Mouse (Mus musculus): ENCODE data around the gene Itgb5. TPM values are rescaled to one million over a fixed set of nuclear protein-coding genes. Genes with fewer than 3 reads are reported as not detected.
A peak's percentile ranks its signal among the peaks of the same experiment; 100 is the strongest.

Gene Itgb5
- total and polyA plus RNA-seq, 3 experiments, result 0.27 to 0.58 TPM; not detected in 1

- TF ChIP-seq SIN3A (IDR thresholded peaks at IDR 0.05; ENCODE audit: low read length) (no peak), ZNF384 (IDR thresholded peaks at IDR 0.05; ENCODE audit: low read depth, low read length) (peak; percentile 83)
- Histone ChIP-seq H3K9me3 (replicated peaks; ENCODE audit: insufficient read depth, low read length) (no peaks in the 10 kb centered on the region), H3K79me2 (ENCODE audit: control insufficient read depth, insufficient read depth, low read length, poor library complexity) (no peaks in the 10 kb centered on the region), H3K4me1 (ENCODE audit: control insufficient read depth in 1 of 2, insufficient read depth in 2 of 2, low read length in 2 of 2) (no peaks in the 10 kb centered on the region), H3K27me3 (ENCODE audit: control insufficient read depth in 1 of 2, insufficient read depth in 2 of 2, low read length in 2 of 2) (peaks cover 2 to 7% of the 10 kb centered on the region in 2 experiments; a peak in 2 of 4 replicates), H3K4me3 (ENCODE audit: control insufficient read depth in 1 of 2, insufficient read depth in 1 of 2, low read depth in 2 of 2, low read length in 2 of 2) (no peak overlapping the region), H3K27ac (ENCODE audit: control insufficient read depth, low read depth, low read length) (no peak overlapping the region), H3K36me3 (ENCODE audit: control insufficient read depth in 1 of 2, insufficient read depth in 2 of 2, low read length in 2 of 2) (no peaks in the 10 kb centered on the region; a peak in 1 of 4 replicates), H3K9ac (ENCODE audit: control insufficient read depth, low read depth, low read length, poor library complexity, severe bottlenecking) (no peak overlapping the region)
- peak; percentile 43 for DNase-seq (ENCODE audit: low read depth, low spot score)
Measured at GRCm38 (mm10) chr16:33885021-33885471, 55.6 kb downstream of the Itgb5 start.

DNA sequence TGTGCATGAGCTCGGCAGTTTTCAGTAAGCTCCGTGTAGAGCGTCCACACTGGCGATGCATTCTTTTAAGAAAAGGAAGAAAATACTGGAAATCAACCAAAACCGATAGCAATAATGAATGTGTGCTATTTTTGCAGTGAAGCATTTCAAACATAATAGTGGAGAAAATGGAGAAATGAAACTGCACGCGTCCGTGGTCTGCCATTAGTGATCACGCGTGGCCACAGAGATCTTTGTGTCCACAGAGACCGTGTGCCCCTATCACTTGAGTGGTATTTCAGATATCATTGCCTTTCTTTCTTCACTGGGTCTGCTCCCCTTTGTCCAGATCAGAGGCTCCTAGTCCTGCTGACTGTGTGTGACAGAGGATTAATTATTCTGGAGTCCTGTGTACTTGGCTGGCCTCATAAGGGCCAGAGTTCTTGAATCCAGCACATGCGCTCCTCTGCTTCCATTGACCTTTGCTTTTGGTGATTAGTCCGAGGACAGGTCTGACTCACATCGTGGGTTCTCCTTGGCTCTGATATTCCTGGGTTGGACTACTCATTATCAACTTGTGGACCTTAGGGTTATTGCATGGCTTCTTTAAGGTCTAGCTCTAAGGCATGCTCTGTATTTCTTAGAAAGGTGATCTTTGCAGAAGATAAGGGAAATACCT, 56.3 kb downstream of the Itgb5 start:
- H3K4me3 ChIP-seq (ENCODE audit: control insufficient read depth in 1 of 2, insufficient read depth in 1 of 2, low read depth in 2 of 2, low read length in 2 of 2), result no peak overlapping the region
- H3K9me3 ChIP-seq (replicated peaks; ENCODE audit: insufficient read depth, low read length), result no peaks in the 10 kb centered on the region
- TF ChIP-seq SMC3 (IDR thresholded peaks at IDR 0.05; ENCODE audit: low read depth, low read length), result no peak
- TF ChIP-seq NRF1 (IDR thresholded peaks at IDR 0.05; ENCODE audit: insufficient read depth, low read depth, low read length, poor library complexity, severe bottlenecking), result no peak
- no peaks in the 10 kb centered on the region for H3K4me1 ChIP-seq (ENCODE audit: control insufficient read depth in 1 of 2, insufficient read depth in 2 of 2, low read length in 2 of 2)
- H3K79me2 ChIP-seq (ENCODE audit: control insufficient read depth, insufficient read depth, low read length, poor library complexity), result no peaks in the 10 kb centered on the region
- H3K27ac ChIP-seq (ENCODE audit: control insufficient read depth, low read depth, low read length), result no peak overlapping the region
- H3K9ac ChIP-seq (ENCODE audit: control insufficient read depth, low read depth, low read length, poor library complexity, severe bottlenecking), result no peak overlapping the region
- H3K27me3 ChIP-seq (ENCODE audit: control insufficient read depth in 1 of 2, insufficient read depth in 2 of 2, low read length in 2 of 2), result peaks cover 2 to 7% of the 10 kb centered on the region in 2 experiments; a peak in 1 of 4 replicates
- H3K36me3 ChIP-seq (ENCODE audit: control insufficient read depth in 1 of 2, insufficient read depth in 2 of 2, low read length in 2 of 2), result no peaks in the 10 kb centered on the region; a peak in 1 of 4 replicates
- no peak for DNase-seq (ENCODE audit: low read depth, low spot score)

GRCm38 (mm10) chr16:33886665-33887064, 57.2 kb downstream of the Itgb5 start:
- Histone ChIP-seq H3K27ac (ENCODE audit: control insufficient read depth, low read depth, low read length) (no peak overlapping the region), H3K79me2 (ENCODE audit: control insufficient read depth, insufficient read depth, low read length, poor library complexity) (no peaks in the 10 kb centered on the region), H3K27me3 (ENCODE audit: control insufficient read depth in 1 of 2, insufficient read depth in 2 of 2, low read length in 2 of 2) (peaks cover 2 to 7% of the 10 kb centered on the region in 2 experiments; a peak in 1 of 4 replicates), H3K4me1 (ENCODE audit: control insufficient read depth in 1 of 2, insufficient read depth in 2 of 2, low read length in 2 of 2) (peaks cover 0 to 5% of the 10 kb centered on the region in 2 experiments; a peak in 3 of 4 replicates), H3K9me3 (replicated peaks; ENCODE audit: insufficient read depth, low read length) (no peaks in the 10 kb centered on the region), H3K4me3 (ENCODE audit: control insufficient read depth in 1 of 2, insufficient read depth in 1 of 2, low read depth in 2 of 2, low read length in 2 of 2) (no peak overlapping the region), H3K36me3 (ENCODE audit: control insufficient read depth in 1 of 2, insufficient read depth in 2 of 2, low read length in 2 of 2) (peaks cover 0 to 4% of the 10 kb centered on the region in 2 experiments; a peak in 2 of 4 replicates), H3K9ac (ENCODE audit: control insufficient read depth, low read depth, low read length, poor library complexity, severe bottlenecking) (no peak overlapping the region)
- no peak for DNase-seq (ENCODE audit: low read depth, low spot score)
- TF ChIP-seq EP300 (IDR thresholded peaks at IDR 0.05; ENCODE audit: low read depth in 1 of 2, low read length in 2 of 2) (no peak), CTCF (IDR thresholded peaks at IDR 0.05 in 2 of 3, conservative IDR thresholded peaks at IDR 0.05 in 1 of 3; ENCODE audit: control insufficient read depth in 1 of 3, insufficient read depth in 1 of 3, low read depth in 2 of 3, low read length in 3 of 3, poor library complexity in 1 of 3, severe bottlenecking in 1 of 3) (no peak), CHD2 (IDR thresholded peaks at IDR 0.05; ENCODE audit: low read length) (no peak), MAX (IDR thresholded peaks at IDR 0.05; ENCODE audit: low read length) (no peak), NELFE (IDR thresholded peaks at IDR 0.05; ENCODE audit: low read depth, low read length) (no peak)
